Mouse (Mus musculus) myocyte (in vitro differentiated cells): Measurements from ENCODE around the gene Fam222a. TPM values are rescaled to one million over a fixed set of nuclear protein-coding genes. Genes with fewer than 3 reads are reported as not detected.

Experiments
- H3K27me3 ChIP-seq: one replicate; pipeline ENCODE4 v1.6.1; 2011; ENCODE audit not compliant: control insufficient read depth, insufficient read depth, insufficient read length
- H3K36me3 ChIP-seq: one replicate; pipeline ENCODE4 v1.6.1; 2011; ENCODE audit not compliant: control insufficient read depth, insufficient read depth
- H3K4me2 ChIP-seq: one replicate; pipeline ENCODE4 v1.6.1; 2011; ENCODE audit warnings: low read depth, control low read depth
- H3K4me3 ChIP-seq: one replicate; pipeline ENCODE4 v1.5.1; 2011; ENCODE audit warnings: mild to moderate bottlenecking, control low read depth, moderate library complexity
- H3K79me2 ChIP-seq: one replicate; pipeline ENCODE4 v1.6.1; 2011; ENCODE audit not compliant: control insufficient read depth, insufficient read depth
- H3ac ChIP-seq: one replicate; pipeline ENCODE4 v1.6.1; 2011; ENCODE audit not compliant: control insufficient read depth, insufficient read length
- CEBPB ChIP-seq: IDR thresholded peaks from 2 replicates; pipeline ENCODE4 v1.6.1; 2011; ENCODE audit warnings: mild to moderate bottlenecking, moderate library complexity; ENCODE audit not compliant: poor library complexity, insufficient read depth, severe bottlenecking
- E2F4 ChIP-seq: IDR thresholded peaks from one replicate; pipeline ENCODE4 v1.6.1; 2011; ENCODE audit warnings: mild to moderate bottlenecking, control low read depth, moderate library complexity; ENCODE audit not compliant: insufficient read depth
- MAX ChIP-seq: IDR thresholded peaks from one replicate; pipeline ENCODE4 v1.6.1; 2011; ENCODE audit warnings: low read depth, mild to moderate bottlenecking, control low read depth
- MYOD1 ChIP-seq, 3 experiments: IDR thresholded peaks; one replicate each; pipeline ENCODE4 v1.6.1; 2011; ENCODE audit warnings: control low read depth in 2 of 3, low read depth in 2 of 3, mild to moderate bottlenecking in 2 of 3, moderate library complexity in 1 of 3; ENCODE audit not compliant: insufficient read length in 2 of 3, control insufficient read depth in 1 of 3
- MYOG ChIP-seq, 3 experiments: IDR thresholded peaks; one replicate each; pipeline ENCODE4 v1.6.1; 2011; ENCODE audit warnings: control low read depth in 2 of 3, low read depth in 2 of 3, mild to moderate bottlenecking in 2 of 3; ENCODE audit not compliant: insufficient read length in 2 of 3, control insufficient read depth in 1 of 3, insufficient read depth in 1 of 3
- POLR2A ChIP-seq: IDR thresholded peaks from one replicate; pipeline ENCODE4 v1.6.1; 2011; ENCODE audit warnings: low read depth, mild to moderate bottlenecking, control low read depth, moderate library complexity; ENCODE audit not compliant: insufficient read length
- POLR2AphosphoS2 ChIP-seq: IDR thresholded peaks from one replicate; pipeline ENCODE4 v1.6.1; 2011; ENCODE audit warnings: low read depth, control low read depth; ENCODE audit not compliant: insufficient read length
- REST ChIP-seq: IDR thresholded peaks from one replicate; pipeline ENCODE4 v1.6.1; 2011; ENCODE audit warnings: mild to moderate bottlenecking, control low read depth, moderate library complexity; ENCODE audit not compliant: insufficient read depth, insufficient read length
- SRF ChIP-seq: IDR thresholded peaks from one replicate; pipeline ENCODE4 v1.6.1; 2011; ENCODE audit warnings: low read depth; ENCODE audit not compliant: control insufficient read depth, insufficient read length
- TCF12 ChIP-seq: IDR thresholded peaks from one replicate; pipeline ENCODE4 v1.6.1; 2011; ENCODE audit warnings: mild to moderate bottlenecking, control low read depth; ENCODE audit not compliant: poor library complexity, insufficient read depth, severe bottlenecking
- TCF3 ChIP-seq: IDR thresholded peaks from one replicate; pipeline ENCODE4 v1.6.1; 2011; ENCODE audit warnings: low read depth, control low read depth; ENCODE audit not compliant: insufficient read length
- USF1 ChIP-seq: IDR thresholded peaks from one replicate; pipeline ENCODE4 v1.6.1; 2011; ENCODE audit warnings: low read depth, mild to moderate bottlenecking, control low read depth, moderate library complexity
- polyA plus RNA-seq: library from polyadenylated mRNA; unstranded; fragments of >200 nt; fragmentation: generic; extraction: Trizol; gene quantifications from one replicate; pipeline ENCODE4 v1.2.1, GENCODE M21; 2012; ENCODE audit warnings: missing spikeins

Fam222a gene
- polyA plus RNA-seq, 1 experiment = 0.02 TPM

DNA sequence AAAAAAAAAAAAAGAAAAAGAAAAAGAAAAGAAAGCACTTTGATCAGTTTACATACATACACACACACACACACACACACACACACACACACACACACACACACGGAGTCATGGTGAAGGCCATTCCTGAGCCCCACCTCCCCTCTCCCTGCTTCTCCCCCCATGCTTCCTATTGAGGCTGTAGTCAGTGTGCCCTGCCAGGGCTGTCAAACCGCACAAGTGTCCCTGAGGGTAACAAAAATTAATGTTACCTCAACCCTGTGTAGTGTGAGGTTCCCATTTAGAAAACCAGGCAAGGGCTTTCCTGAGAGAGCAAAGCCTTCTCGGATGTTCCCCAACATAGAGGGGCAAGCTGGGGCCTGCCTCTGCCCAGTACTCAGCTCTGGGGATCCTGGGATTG is 18.0 kb upstream of the Fam222a start:
- Histone ChIP-seq H3K27me3 (peaks cover 47% of the 10 kb centered on the region), H3K79me2 (no peaks in the 10 kb centered on the region), H3K36me3 (no peaks in the 10 kb centered on the region), H3K4me2 (no peak overlapping the region), H3ac (no peak overlapping the region), H3K4me3 (no peak overlapping the region)
- no peak for TF ChIP-seq MAX
- TF ChIP-seq MYOD1 (IDR thresholded peaks at IDR 0.05; ENCODE audit: control insufficient read depth in 1 of 3, insufficient read length in 2 of 3, low read depth in 2 of 3) = no peak
- no peak for TF ChIP-seq TCF12
- no peak for TF ChIP-seq CEBPB

DNA sequence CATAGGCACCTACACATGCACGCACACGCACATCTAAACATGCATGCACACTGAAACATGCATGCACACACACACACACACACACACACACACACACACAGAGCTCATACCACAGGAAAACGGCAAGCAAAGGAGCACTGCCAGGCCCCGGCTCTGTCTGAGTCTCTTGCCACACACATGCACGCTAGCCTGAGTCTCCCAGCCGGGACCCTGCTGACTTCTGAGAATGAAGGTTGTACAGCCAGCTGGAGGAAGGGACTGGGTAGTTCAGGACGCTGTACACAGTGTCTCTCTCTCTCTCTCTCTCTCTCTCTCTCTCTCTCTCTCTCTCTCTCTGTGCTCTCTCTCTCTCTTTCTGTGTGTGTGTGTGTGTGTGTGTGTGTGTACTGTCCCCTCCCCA is 17.4 kb upstream of the Fam222a start:
- no peak for TF ChIP-seq MAX
- no peak for TF ChIP-seq SRF
- no peak for TF ChIP-seq CEBPB
- TF ChIP-seq USF1 = no peak
- no peak for TF ChIP-seq TCF3
- no peak for TF ChIP-seq REST
- TF ChIP-seq MYOG (IDR thresholded peaks at IDR 0.05; ENCODE audit: control insufficient read depth in 1 of 3, insufficient read depth in 1 of 3, insufficient read length in 2 of 3, low read depth in 2 of 3) = no peak
- TF ChIP-seq MYOD1 (IDR thresholded peaks at IDR 0.05; ENCODE audit: control insufficient read depth in 1 of 3, insufficient read length in 2 of 3, low read depth in 2 of 3) = no peak
- TF ChIP-seq POLR2A = no peak
- TF ChIP-seq TCF12 = no peak
- TF ChIP-seq E2F4 = no peak
- TF ChIP-seq POLR2AphosphoS2 = no peak
- no peak overlapping the region for H3ac ChIP-seq
- no peaks in the 10 kb centered on the region for H3K36me3 ChIP-seq
- no peaks in the 10 kb centered on the region for H3K79me2 ChIP-seq
- H3K4me3 ChIP-seq = no peak overlapping the region
- H3K4me2 ChIP-seq = no peak overlapping the region
- peaks cover 43% of the 10 kb centered on the region for H3K27me3 ChIP-seq

DNA sequence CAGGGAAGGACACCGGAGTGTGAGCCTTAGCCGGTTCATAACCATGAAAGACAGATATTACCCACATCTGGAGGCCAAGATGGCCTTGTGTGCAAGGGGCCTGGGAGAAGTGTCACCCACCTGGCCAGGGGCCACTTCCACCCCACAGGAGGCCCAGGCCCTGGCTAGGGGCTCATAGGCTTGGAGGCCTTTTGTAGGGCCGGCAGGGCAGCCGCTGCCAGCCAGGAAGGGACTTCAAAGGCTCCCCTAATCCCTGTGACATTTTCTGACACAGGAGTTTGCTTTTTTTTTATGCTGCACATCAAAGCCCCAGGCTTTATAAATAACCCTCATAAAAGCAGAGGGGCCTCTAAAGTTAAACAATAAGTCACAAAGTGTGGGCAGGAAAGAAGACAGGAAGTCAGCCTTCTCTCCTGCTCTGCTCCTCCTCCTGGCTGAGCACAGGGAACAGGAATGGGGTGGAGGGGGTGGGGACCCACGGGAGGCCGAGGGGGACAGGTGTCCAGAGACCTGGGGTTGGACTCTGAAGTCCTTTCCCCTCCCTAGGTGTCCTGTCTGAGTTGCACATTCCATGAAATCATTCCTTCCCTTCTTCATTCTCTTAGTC is 16.8 kb upstream of the Fam222a start:
- H3K4me3 ChIP-seq = no peak overlapping the region
- H3K27me3 ChIP-seq = peaks cover 43% of the 10 kb centered on the region
- no peak overlapping the region for H3ac ChIP-seq
- H3K79me2 ChIP-seq = no peaks in the 10 kb centered on the region
- TF ChIP-seq CEBPB = no peak
- no peak for TF ChIP-seq MYOD1 (IDR thresholded peaks at IDR 0.05; ENCODE audit: control insufficient read depth in 1 of 3, insufficient read length in 2 of 3, low read depth in 2 of 3)
- no peak for TF ChIP-seq REST
- TF ChIP-seq SRF = no peak
- TF ChIP-seq TCF12 = no peak
- no peak for TF ChIP-seq E2F4
- TF ChIP-seq USF1 = no peak
- no peaks in the 10 kb centered on the region for H3K36me3 ChIP-seq
- H3K4me2 ChIP-seq = no peak overlapping the region

DNA sequence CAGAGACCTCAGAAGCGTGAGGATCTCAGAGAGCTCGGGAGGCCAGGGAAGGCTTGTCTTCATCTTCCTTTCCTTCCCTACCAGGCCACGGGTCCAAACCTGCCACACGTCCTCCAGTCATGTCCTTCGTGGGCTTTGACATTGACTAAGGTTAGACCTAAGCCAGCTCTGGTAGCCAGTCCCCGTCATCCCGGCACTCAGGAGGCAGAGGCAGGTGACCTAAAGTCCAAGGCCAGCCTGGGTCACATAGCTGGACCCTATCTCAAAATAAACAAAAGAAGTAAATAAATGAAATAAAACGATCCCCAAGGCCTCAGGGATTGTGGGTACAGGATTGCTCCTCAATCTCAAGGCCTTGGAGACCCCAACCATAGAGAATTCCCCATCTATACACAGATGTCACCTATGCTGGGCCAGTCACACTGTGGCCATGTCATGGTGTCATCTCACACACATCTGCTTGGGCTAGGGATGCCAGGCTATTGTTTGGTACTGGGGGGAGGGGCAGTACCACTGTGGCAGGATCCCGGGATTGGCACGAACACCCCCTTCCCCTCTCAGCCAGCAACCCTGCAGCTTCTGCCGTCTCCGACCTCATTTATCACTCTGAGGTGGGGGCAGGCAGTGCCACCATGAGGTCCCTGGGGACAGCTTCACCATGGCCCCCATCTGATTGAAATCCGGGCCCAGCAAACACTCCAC is 15.2 kb upstream of the Fam222a start:
- Histone ChIP-seq H3K36me3 (no peaks in the 10 kb centered on the region), H3K4me2 (no peak overlapping the region), H3ac (no peak overlapping the region), H3K27me3 (peaks cover 47% of the 10 kb centered on the region), H3K79me2 (no peaks in the 10 kb centered on the region), H3K4me3 (no peak overlapping the region)
- no peak for TF ChIP-seq POLR2AphosphoS2
- no peak for TF ChIP-seq TCF12
- TF ChIP-seq MYOD1 (IDR thresholded peaks at IDR 0.05; ENCODE audit: control insufficient read depth in 1 of 3, insufficient read length in 2 of 3, low read depth in 2 of 3) = no peak
- TF ChIP-seq TCF3 = no peak
- no peak for TF ChIP-seq MAX
- no peak for TF ChIP-seq POLR2A
- TF ChIP-seq REST = no peak
- no peak for TF ChIP-seq MYOG (IDR thresholded peaks at IDR 0.05; ENCODE audit: control insufficient read depth in 1 of 3, insufficient read depth in 1 of 3, insufficient read length in 2 of 3, low read depth in 2 of 3)
- TF ChIP-seq SRF = no peak
- TF ChIP-seq USF1 = no peak
- TF ChIP-seq CEBPB = no peak
- no peak for TF ChIP-seq E2F4

DNA sequence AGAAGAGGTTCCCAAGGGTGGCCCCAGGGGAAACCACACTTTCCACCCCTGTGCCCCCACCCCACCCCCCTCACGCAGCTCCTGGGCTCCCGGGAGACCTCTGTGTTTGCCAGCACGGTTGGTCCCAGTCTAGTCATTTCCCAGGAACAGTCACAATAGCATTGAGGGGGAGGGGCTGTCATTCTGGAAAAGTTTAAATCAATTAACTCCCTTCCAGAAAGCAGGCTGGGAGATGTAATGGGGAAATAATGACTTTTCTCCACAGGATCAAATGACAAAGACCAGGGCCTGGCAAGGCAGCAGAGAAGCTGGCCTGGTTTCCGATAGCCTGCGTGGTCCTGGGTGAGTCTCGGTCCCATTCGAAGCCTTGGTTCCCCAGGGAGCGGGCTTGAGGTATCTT is 14.1 kb upstream of the Fam222a start:
- Histone ChIP-seq H3K36me3 (no peaks in the 10 kb centered on the region), H3K4me2 (no peak overlapping the region), H3K79me2 (no peaks in the 10 kb centered on the region), H3K27me3 (peaks cover 51% of the 10 kb centered on the region), H3K4me3 (no peak overlapping the region), H3ac (no peak overlapping the region)
- TF ChIP-seq CEBPB (no peak), REST (no peak), MYOG (IDR thresholded peaks at IDR 0.05; ENCODE audit: control insufficient read depth in 1 of 3, insufficient read depth in 1 of 3, insufficient read length in 2 of 3, low read depth in 2 of 3) (no peak), POLR2AphosphoS2 (no peak), TCF3 (no peak), MYOD1 (IDR thresholded peaks at IDR 0.05; ENCODE audit: control insufficient read depth in 1 of 3, insufficient read length in 2 of 3, low read depth in 2 of 3) (no peak), MAX (no peak), SRF (no peak), USF1 (no peak), E2F4 (no peak), POLR2A (no peak), TCF12 (no peak)
